8 mouse cellular contexts compared by ENCODE assay signal in genomic region chrX:7670921-7671623, GRCm38 (mm10). TPM values are rescaled to one million over a fixed set of nuclear protein-coding genes. Genes with fewer than 3 reads are reported as not detected.
DNase-seq lines count a peak whose midpoint lies in the region; ATAC-seq and TF ChIP-seq lines count a peak whose summit lies in the region.

Gene Plp2 (minus strand): TSS chrX:7671390.

- peaks cover 25% of the 10 kb centered on the region for H3K4me1 ChIP-seq in testis, adult 2 months (ENCODE audit: control insufficient read depth, insufficient read depth, low read length)
- peaks cover 5% of the 10 kb centered on the region for H3K4me1 ChIP-seq in intestine, embryonic 16.5 days (ENCODE audit: control insufficient read depth, insufficient read depth, low read length)
- peaks cover 16% of the 10 kb centered on the region for H3K4me1 ChIP-seq in lung, embryonic 15.5 days
- H3K4me1 ChIP-seq in olfactory bulb, adult 2 months (ENCODE audit: control insufficient read depth, insufficient read depth, low read length): peaks cover 11% of the 10 kb centered on the region

- no peaks in the 10 kb centered on the region for H3K27me3 ChIP-seq in testis, adult 2 months (ENCODE audit: control insufficient read depth, insufficient read depth, low read length)
- H3K27me3 ChIP-seq in intestine, embryonic 16.5 days (replicated peaks; ENCODE audit: control insufficient read depth, insufficient read depth, low read length): no peaks in the 10 kb centered on the region
- H3K27me3 ChIP-seq in lung, embryonic 15.5 days: no peaks in the 10 kb centered on the region

- peak; percentile 4; the same call in 1 of the 2 replicates for ATAC-seq in granulocyte monocyte progenitor cell, adult 5-6 weeks (replicated peaks; ENCODE audit: poor library complexity, severe bottlenecking)
- ATAC-seq in intestine, embryonic 16.5 days: peak; percentile 59
- peak; percentile 29 for ATAC-seq in lung, embryonic 15.5 days (ENCODE audit: borderline replicate concordance, extremely low read depth, low FRiP score, low TSS enrichment)

- no peak for DNase-seq in testis, postnatal 14 days (ENCODE audit: low spot score)
- DNase-seq in embryo, embryonic 10 days (ENCODE audit: low spot score): peak; percentile 26
- no peak for DNase-seq in layer of hippocampus, adult 9-10 months (ENCODE audit: low spot score)

- peak within 1 kb of the TSS; percentile 78 for H3K27ac ChIP-seq in testis, adult 2 months (ENCODE audit: control insufficient read depth, insufficient read depth, low read depth, low read length)
- H3K27ac ChIP-seq in intestine, embryonic 16.5 days (ENCODE audit: low read length): peak within 1 kb of the TSS; percentile 83
- H3K27ac ChIP-seq in lung, embryonic 15.5 days: peak within 1 kb of the TSS; percentile 92
- peak within 1 kb of the TSS; percentile 13; the same call in 1 of the 2 replicates for H3K27ac ChIP-seq in olfactory bulb, adult 2 months (ENCODE audit: insufficient read depth, low read depth, low read length)

- WGBS in intestine, embryonic 16.5 days: 15% methylated on average over 36 of the region's 36 CpGs
- 26% methylated on average over 28 of the region's 36 CpGs for WGBS in lung, embryonic 15.5 days
- WGBS in olfactory bulb, adult 2 months: 13% methylated on average over 34 of the region's 36 CpGs

- H3K4me2 ChIP-seq in intestine, embryonic 16.5 days (ENCODE audit: low read depth, low read length): peak within 1 kb of the TSS; percentile 47
- peak within 1 kb of the TSS; percentile 56 for H3K4me2 ChIP-seq in lung, embryonic 15.5 days

- H3K36me3 ChIP-seq in testis, adult 2 months (ENCODE audit: control insufficient read depth, insufficient read depth, low read length): no peaks in the 10 kb centered on the region
- H3K36me3 ChIP-seq in intestine, embryonic 16.5 days (ENCODE audit: control insufficient read depth, insufficient read depth, low read length): no peaks in the 10 kb centered on the region
- peaks cover 8% of the 10 kb centered on the region; the same call in 1 of the 2 replicates for H3K36me3 ChIP-seq in lung, embryonic 15.5 days

- no peak for TF ChIP-seq CTCF in testis, adult 2 months (IDR thresholded peaks at IDR 0.05; ENCODE audit: control insufficient read depth, insufficient read depth, insufficient replicate concordance, low read depth, low read length)
- TF ChIP-seq CTCF in olfactory bulb, adult 2 months (IDR thresholded peaks at IDR 0.05; ENCODE audit: insufficient read depth, low read depth, low read length): no peak

- peak within 1 kb of the TSS; percentile 76 for H3K9ac ChIP-seq in intestine, embryonic 16.5 days (ENCODE audit: low read depth, low read length)
- peak within 1 kb of the TSS; percentile 50 for H3K9ac ChIP-seq in lung, embryonic 15.5 days

- H3K9me3 ChIP-seq in intestine, embryonic 16.5 days (ENCODE audit: control insufficient read depth, low read length): no peaks in the 10 kb centered on the region
- no peaks in the 10 kb centered on the region for H3K9me3 ChIP-seq in lung, embryonic 15.5 days

- TF ChIP-seq POLR2A in testis, adult 2 months (IDR thresholded peaks at IDR 0.05; ENCODE audit: control insufficient read depth, low read depth, low read length): no peak
- no peak for TF ChIP-seq POLR2A in olfactory bulb, adult 2 months (IDR thresholded peaks at IDR 0.05; ENCODE audit: insufficient read depth, low read depth, low read length)

- peak within 1 kb of the TSS; percentile 84 for H3K4me3 ChIP-seq in testis, adult 2 months (ENCODE audit: control insufficient read depth, low read depth, low read length)
- H3K4me3 ChIP-seq in intestine, embryonic 16.5 days (ENCODE audit: low read length): peak within 1 kb of the TSS; percentile 62
- H3K4me3 ChIP-seq in lung, embryonic 15.5 days: peak within 1 kb of the TSS; percentile 55
- H3K4me3 ChIP-seq in olfactory bulb, adult 2 months (ENCODE audit: insufficient read depth, low read depth, low read length): peak within 1 kb of the TSS; percentile 47

RNA-seq across cellular contexts. Expression of gene Plp2, which starts in this region (rescaled TPM):
- 6.2 and 12.9 TPM in 2 replicates for polyA plus RNA-seq in testis, adult 2 months (2012; rRNA removed)
- 51.4 and 73.9 TPM in 2 replicates for total RNA-seq in granulocyte monocyte progenitor cell, adult 5-6 weeks (2014; fragmentation: Nextera tagmentation)
- 16.0 and 20.9 TPM in 2 replicates for total RNA-seq in granulocyte monocyte progenitor cell, adult 5-6 weeks (2017)
- polyA plus RNA-seq in intestine, embryonic 16.5 days (2015; fragmentation: Nextera tagmentation; extraction: Ambion mirVana): 187 and 205 TPM in 2 replicates
- polyA plus RNA-seq in lung, embryonic 15.5 days (2015; fragmentation: Nextera tagmentation; extraction: Ambion mirVana): 186 and 191 TPM in 2 replicates
- not detected in 2 replicates for polyA plus RNA-seq in olfactory bulb, adult 2 months (2012; ENCODE audit: insufficient read depth, insufficient read length, low replicate concordance, missing spikeins)

Comparison
In these comparisons a context has a peak if more than half of its experiments do, and no peak if none do; other contexts are left out.
1. RNA of gene Plp2 (polyA plus RNA-seq): 187 to 205 TPM in intestine, embryonic 16.5 days and 186 to 191 TPM in lung, embryonic 15.5 days; 6.2 to 12.9 TPM in testis, adult 2 months and not detected in olfactory bulb, adult 2 months; every median in the first group is over 10 times any median in the second.
2. H3K27ac ChIP-seq: peak in every context shown above with its lines; median percentile 92 in lung, embryonic 15.5 days; 83 in intestine, embryonic 16.5 days; 78 in testis, adult 2 months; 13 in olfactory bulb, adult 2 months.
3. ATAC-seq: peak in every context shown above with its lines; median percentile 59 in intestine, embryonic 16.5 days; 29 in lung, embryonic 15.5 days; 4 in granulocyte monocyte progenitor cell, adult 5-6 weeks.
4. Peak in every context shown above with its lines, with median percentiles within 50 percentile points of each other: H3K4me3 ChIP-seq.